Mouse (Mus musculus) limb, embryonic 11.5 days (tissue): ENCODE data around the gene Mzf1. TPM values are rescaled to one million over a fixed set of nuclear protein-coding genes. Genes with fewer than 3 reads are reported as not detected.

Source experiments
- ATAC-seq: fragments of 200-750 bp; cut with Nextera tagmentation; 2 replicates; pipeline ENCODE4 v1.8.0; 2017; ENCODE audit warnings: low read depth; ENCODE audit not compliant: insufficient number of reproducible peaks, low FRiP score, low TSS enrichment
- DNase-seq: peaks from one replicate; pipeline ENCODE4 v3.0.0-alpha.2; 2015; ENCODE audit warnings: low spot score
- H3K27ac ChIP-seq: fragments of 300-500 bp; sonication (generic); replicated peaks from 2 replicates; pipeline ENCODE4 v1.5.1; 2014; ENCODE audit warnings: low read depth, mild to moderate bottlenecking, low read length
- H3K27me3 ChIP-seq: fragments of 300-500 bp; sonication (generic); 2 replicates; pipeline ENCODE4 v1.6.1; 2014; ENCODE audit warnings: mild to moderate bottlenecking, low read length, mixed read lengths; ENCODE audit not compliant: control insufficient read depth, insufficient read depth
- H3K36me3 ChIP-seq: fragments of 300-500 bp; sonication (generic); 2 replicates; pipeline ENCODE4 v1.6.1; 2014; ENCODE audit warnings: mild to moderate bottlenecking, low read length, moderate library complexity, mixed read lengths; ENCODE audit not compliant: control insufficient read depth, insufficient read depth
- H3K4me1 ChIP-seq: fragments of 300-500 bp; sonication (generic); 2 replicates; pipeline ENCODE4 v1.6.1; 2014; ENCODE audit warnings: low read length, mixed read lengths; ENCODE audit not compliant: control insufficient read depth, insufficient read depth
- H3K4me2 ChIP-seq: fragments of 300-500 bp; sonication (generic); 2 replicates; pipeline ENCODE4 v1.6.1; 2014; ENCODE audit warnings: low read depth, mild to moderate bottlenecking, moderate library complexity; ENCODE audit not compliant: severe bottlenecking
- H3K4me3 ChIP-seq: fragments of 300-500 bp; sonication (generic); 2 replicates; pipeline ENCODE4 v1.5.1; 2014; ENCODE audit warnings: low read depth, low read length
- H3K9ac ChIP-seq: fragments of 300-500 bp; sonication (generic); 2 replicates; pipeline ENCODE4 v1.6.1; 2014; ENCODE audit warnings: mild to moderate bottlenecking, low read length
- H3K9me3 ChIP-seq: fragments of 300-500 bp; sonication (generic); 2 replicates; pipeline ENCODE4 v1.6.1; 2016; ENCODE audit warnings: low read length; ENCODE audit not compliant: control insufficient read depth
- WGBS: fragments of 180-500 bp; shearing (Covaris S2); extraction: QIAGEN DNeasy Blood & Tissue Kit; methylation state at CpG from one replicate; pipeline ENCODE4 v1.1.7; 2014; 5-methylcytosine and 5-hydroxymethylcytosine counted together
- polyA plus RNA-seq: library from polyadenylated mRNA; unstranded; fragments of >200 nt; fragmentation: Nextera tagmentation; extraction: Ambion mirVana; gene quantifications from 2 replicates; pipeline ENCODE4 v1.2.1, GENCODE M21; 2014

Gene Mzf1
- polyA plus RNA-seq, 1 experiment from 2014 or later = 2.3 TPM

DNA sequence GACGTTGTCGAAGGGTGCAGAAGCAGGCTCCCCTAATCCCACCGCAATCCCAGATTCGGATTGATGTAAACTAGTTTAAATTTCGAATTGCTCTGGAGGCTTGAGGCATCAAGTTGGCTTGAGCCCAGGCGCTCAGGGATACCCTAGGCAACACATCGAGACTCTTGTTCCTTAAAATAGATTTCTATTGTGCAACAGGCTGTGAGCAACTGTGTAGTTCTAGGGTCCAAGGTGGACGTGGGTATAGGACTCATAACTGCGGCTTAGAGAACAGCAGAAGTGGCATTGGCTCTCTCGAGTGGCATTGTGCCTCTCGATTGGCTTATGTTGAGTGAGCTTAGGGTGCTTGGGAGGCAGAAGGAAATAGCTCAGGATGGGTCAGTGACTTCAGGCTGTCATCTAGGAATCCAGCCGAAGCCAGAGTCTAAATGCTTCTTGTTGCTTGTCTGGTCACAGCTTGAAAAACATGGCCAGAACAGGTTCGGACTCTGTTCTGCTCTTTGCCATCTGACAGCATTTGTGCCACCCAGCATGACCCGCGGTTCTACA lies 15.9 kb downstream of the Mzf1 start:
- Histone ChIP-seq H3K4me1 (peaks cover 12% of the 10 kb centered on the region), H3K9ac (peak overlapping the region; percentile 80), H3K4me2 (peak overlapping the region; percentile 79), H3K27ac (peak overlapping the region; percentile 93), H3K4me3 (peak overlapping the region; percentile 74), H3K27me3 (peaks cover 20% of the 10 kb centered on the region), H3K9me3 (peaks cover 10% of the 10 kb centered on the region; the same call in 1 of the 2 replicates), H3K36me3 (peaks cover 10% of the 10 kb centered on the region)
- no peak for DNase-seq
- WGBS = 28% methylated on average over 15 of the region's 15 CpGs
- ATAC-seq = no peak

DNA sequence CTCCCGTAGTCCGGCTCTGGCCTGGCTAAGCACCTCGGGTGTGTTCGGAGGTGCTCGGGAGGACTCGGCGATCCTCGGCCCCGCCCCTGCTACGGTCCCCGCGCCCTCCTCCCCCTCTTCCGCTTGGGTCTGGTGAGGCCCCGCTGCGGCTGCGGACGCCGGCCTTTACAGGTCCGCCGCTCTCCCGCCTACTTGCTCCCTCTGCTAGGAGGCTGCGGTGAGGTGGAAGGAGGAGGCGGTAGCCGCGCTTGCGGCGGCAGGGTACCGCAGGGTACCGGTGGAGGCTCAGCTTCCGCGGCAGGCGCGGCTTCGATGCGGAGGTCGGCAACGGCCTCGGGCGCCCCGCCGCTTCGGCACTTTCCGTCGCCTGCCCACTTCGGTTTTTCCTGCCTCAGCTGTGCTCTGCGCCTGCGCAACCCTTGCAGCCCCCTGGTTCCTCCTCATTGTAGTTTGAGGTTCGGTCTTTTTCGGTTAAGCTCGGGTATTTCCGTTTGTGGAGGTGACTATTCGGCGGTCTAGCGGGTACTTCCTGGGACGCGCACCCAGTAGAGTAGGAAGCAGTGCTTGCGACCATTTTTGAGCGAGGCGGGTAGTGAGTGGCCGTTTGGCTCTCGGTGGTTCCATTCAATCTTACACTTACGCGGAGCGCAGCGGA lies 16.5 kb downstream of the Mzf1 start, which contains the start of gene Ube2m:
Gene Ube2m (minus strand): TSS at position 375 of the 655 bp plus-strand sequence.
- peak; percentile 89 for ATAC-seq
- peak within 1 kb of the TSS; percentile 80 for H3K9ac ChIP-seq
- H3K36me3 ChIP-seq = peaks cover 10% of the 10 kb centered on the region
- H3K9me3 ChIP-seq = peaks cover 3% of the 10 kb centered on the region; the same call in 1 of the 2 replicates
- 0% methylated on average over 62 of the region's 65 CpGs for WGBS
- H3K27me3 ChIP-seq = peaks cover 14% of the 10 kb centered on the region
- peaks cover 12% of the 10 kb centered on the region for H3K4me1 ChIP-seq
- H3K27ac ChIP-seq = peak within 1 kb of the TSS; percentile 93
- H3K4me3 ChIP-seq = peak within 1 kb of the TSS; percentile 74
- DNase-seq = peak; percentile 98
- peak within 1 kb of the TSS; percentile 79 for H3K4me2 ChIP-seq

DNA sequence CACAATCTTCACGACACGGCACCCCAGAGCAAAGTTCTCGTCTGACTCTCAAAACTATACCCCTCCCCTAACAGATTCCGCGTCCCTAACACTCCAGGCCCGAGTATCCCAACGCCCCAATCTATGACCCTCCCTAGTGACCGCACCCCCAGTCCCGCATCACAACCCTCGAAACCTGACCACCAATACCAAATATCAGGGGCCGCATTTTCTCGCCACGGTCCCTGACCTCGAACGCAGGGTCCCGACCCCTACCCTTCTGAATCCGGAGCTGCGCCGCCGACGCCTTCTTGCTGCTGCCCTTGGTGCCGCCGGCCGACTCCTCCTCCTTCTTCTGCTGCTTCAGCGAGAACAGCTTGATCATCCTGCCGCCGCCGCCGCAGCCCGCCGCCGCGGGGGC lies 17.2 kb downstream of the Mzf1 start:
- WGBS = under 1% methylated on average over 31 of the region's 33 CpGs
- peak overlapping the region; percentile 93 for H3K27ac ChIP-seq
- peaks cover 7% of the 10 kb centered on the region for H3K27me3 ChIP-seq
- H3K9me3 ChIP-seq = no peaks in the 10 kb centered on the region
- H3K4me3 ChIP-seq = peak overlapping the region; percentile 74
- H3K4me2 ChIP-seq = peak overlapping the region; percentile 79
- no peak for ATAC-seq
- H3K36me3 ChIP-seq = peaks cover 11% of the 10 kb centered on the region
- H3K9ac ChIP-seq = peak overlapping the region; percentile 80
- no peak for DNase-seq
- peaks cover 12% of the 10 kb centered on the region for H3K4me1 ChIP-seq

DNA sequence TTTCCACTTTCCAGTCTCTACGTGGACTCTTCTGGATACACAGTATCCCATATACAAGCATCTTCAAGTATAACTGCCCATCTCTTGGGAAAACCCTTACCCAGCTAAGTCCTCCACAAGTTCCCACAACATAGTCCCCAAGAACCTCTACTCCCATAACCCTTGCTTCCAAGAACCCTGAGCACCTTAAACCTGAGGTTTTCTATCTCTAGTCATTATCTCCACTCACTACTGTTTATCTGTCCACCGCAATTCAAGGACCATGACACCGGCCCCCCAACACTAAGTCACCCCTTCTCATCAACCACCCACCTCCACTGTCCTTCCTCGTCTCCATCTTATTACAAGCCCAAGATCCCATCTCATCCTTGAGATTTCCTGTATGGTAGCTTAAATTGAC lies 17.8 kb downstream of the Mzf1 start:
- Histone ChIP-seq H3K36me3 (peaks cover 17% of the 10 kb centered on the region), H3K4me3 (peak overlapping the region; percentile 74), H3K27ac (no peak overlapping the region), H3K4me2 (peak overlapping the region; percentile 79), H3K4me1 (peaks cover 12% of the 10 kb centered on the region), H3K9me3 (no peaks in the 10 kb centered on the region), H3K27me3 (peaks cover 4% of the 10 kb centered on the region), H3K9ac (peak overlapping the region; percentile 80)
- ATAC-seq (no peak), DNase-seq (no peak)
- 45% methylated on average over 4 of the region's 4 CpGs for WGBS

DNA sequence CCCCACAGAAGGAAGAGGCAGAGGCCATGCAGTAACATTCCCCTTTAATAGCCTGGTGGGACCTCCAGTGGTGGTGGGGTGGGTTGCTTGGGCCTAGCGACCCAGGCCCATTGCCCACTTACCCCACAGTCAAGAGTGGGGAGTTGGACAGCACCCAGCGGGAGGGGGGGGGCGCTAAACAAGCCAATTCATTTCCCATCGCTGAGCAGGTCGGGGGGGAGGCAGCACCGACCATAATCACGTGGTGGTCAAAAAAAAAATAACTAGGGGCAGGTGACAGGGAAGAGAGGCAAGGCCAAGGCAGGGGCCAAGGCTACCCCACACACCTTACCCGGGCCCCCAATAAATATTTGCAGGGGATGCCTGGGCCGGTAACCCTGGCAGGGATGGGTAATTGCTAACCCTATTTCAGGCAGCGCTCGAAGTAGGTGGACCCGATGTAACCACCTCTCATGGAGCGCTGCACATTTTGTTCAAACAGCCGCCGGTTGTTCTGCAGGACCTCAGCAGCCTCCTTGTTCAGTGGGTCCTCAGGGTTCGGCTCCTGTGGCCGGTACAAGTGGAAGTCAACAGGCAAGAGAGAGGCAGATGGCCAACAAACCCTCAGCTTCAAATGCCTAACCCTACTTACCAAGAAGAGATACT lies 19.2 kb downstream of the Mzf1 start:
- H3K27ac ChIP-seq = no peak overlapping the region
- H3K9ac ChIP-seq = no peak overlapping the region; the same call in 1 of the 2 replicates
- H3K9me3 ChIP-seq = no peaks in the 10 kb centered on the region
- no peak overlapping the region for H3K4me3 ChIP-seq
- no peak overlapping the region; the same call in 1 of the 2 replicates for H3K4me2 ChIP-seq
- 90% methylated on average over 17 of the region's 17 CpGs for WGBS
- H3K27me3 ChIP-seq = no peaks in the 10 kb centered on the region
- H3K36me3 ChIP-seq = peaks cover 27% of the 10 kb centered on the region
- DNase-seq = no peak
- no peak for ATAC-seq
- peaks cover 12% of the 10 kb centered on the region for H3K4me1 ChIP-seq

DNA sequence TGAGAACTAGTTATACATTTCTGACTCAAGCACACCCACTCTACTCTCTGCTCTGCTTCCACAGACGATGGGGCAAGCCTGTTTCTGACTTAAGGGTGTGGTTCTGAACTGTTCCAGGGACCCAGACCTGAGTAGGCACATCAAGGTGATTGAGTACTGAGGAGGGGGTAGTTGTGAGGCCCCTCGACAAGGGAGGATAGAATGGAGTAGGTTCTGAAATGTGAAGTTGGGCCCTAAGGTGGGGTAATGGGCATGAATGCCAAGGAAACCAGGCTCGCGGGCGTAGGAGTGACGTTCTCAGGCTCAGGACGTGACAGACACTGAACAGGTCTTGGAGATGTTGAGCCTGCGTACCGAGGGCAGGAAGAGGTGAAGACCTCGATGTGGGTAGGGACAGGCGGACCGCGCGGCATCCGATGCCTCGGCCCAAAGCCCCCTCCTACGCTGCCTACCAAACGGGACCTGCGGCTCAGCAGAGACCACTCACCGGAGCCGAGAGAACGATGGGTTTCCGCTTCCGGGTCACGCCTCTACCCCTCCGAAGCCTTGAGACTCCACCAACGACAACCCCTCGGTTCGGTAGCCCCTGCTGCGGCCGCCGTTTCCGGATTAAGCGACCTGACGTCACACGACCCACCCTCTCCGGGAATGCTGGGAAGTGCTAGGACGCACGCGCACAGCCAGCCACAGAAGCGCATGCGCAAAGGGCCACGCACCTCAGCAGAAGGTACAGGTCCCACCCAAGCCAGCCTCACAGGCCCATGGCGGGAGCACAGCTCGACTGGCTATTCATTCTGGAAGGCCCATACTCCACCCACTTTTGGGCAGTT lies 20.2 kb downstream of the Mzf1 start, which contains the start of gene Chmp2a:
Gene Chmp2a (minus strand): TSS at position 660 of the 830 bp plus-strand sequence.
- peak within 1 kb of the TSS; percentile 86 for H3K27ac ChIP-seq
- peak within 1 kb of the TSS; percentile 50 for H3K4me3 ChIP-seq
- peak; percentile 84 for ATAC-seq
- peak within 1 kb of the TSS; percentile 77 for H3K4me2 ChIP-seq
- DNase-seq = peak; percentile 99
- H3K4me1 ChIP-seq = peaks cover 12% of the 10 kb centered on the region
- no peaks in the 10 kb centered on the region for H3K9me3 ChIP-seq
- H3K36me3 ChIP-seq = peaks cover 36% of the 10 kb centered on the region
- under 1% methylated on average over 45 of the region's 45 CpGs for WGBS
- no peaks in the 10 kb centered on the region for H3K27me3 ChIP-seq
- H3K9ac ChIP-seq = peak within 1 kb of the TSS; percentile 80

DNA sequence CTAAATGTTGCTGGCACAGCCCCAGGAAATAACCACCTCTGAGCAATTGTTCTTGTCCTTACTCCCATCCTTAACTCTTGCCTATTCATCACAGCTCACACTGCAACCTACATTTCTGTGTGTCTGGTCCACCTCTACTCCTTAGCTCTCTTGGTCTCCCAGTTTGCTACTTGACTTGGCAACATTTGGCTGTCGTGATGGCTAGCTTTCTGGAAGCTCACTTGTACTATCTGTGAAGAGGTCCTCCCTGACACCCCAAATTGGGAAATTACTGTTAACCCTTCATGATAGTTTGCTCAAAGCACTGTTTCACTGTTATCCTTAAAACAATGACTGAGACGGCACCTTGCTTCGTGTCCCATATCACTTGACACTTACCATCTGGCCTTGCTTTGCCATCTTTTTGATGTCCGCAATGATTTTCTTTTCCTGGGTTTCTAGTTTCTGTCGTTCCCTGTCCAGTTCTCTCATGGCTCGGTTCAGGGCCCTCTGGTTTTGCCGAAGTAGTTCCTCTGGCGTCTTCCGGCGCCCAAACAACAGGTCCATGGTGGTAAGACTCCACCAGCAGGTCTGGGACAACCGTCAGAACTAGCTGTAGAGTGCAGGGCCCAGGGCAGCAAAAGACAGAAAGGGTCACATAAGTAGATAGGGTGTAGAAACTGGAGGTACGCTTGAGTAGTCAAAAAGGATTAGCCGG lies 21.0 kb downstream of the Mzf1 start:
- peak overlapping the region; percentile 86; the same call in 1 of the 2 replicates for H3K27ac ChIP-seq
- ATAC-seq = no peak
- 51% methylated on average over 13 of the region's 13 CpGs for WGBS
- H3K4me2 ChIP-seq = peak overlapping the region; percentile 77
- H3K4me3 ChIP-seq = peak overlapping the region; percentile 50
- H3K9me3 ChIP-seq = no peaks in the 10 kb centered on the region
- peaks cover 43% of the 10 kb centered on the region for H3K36me3 ChIP-seq
- H3K27me3 ChIP-seq = no peaks in the 10 kb centered on the region
- peaks cover 12% of the 10 kb centered on the region for H3K4me1 ChIP-seq
- H3K9ac ChIP-seq = peak overlapping the region; percentile 80
- DNase-seq = no peak
